Mouse (Mus musculus) forebrain, embryonic 16.5 days (tissue): ENCODE data around the gene B4gat1. TPM values are rescaled to one million over a fixed set of nuclear protein-coding genes. Genes with fewer than 3 reads are reported as not detected.

ENCODE experiments used
- ATAC-seq: fragments of 200-750 bp; cut with Nextera tagmentation; 2 replicates; pipeline ENCODE4 v1.8.0; 2017; ENCODE audit warnings: mild to moderate bottlenecking, moderate library complexity
- H3K27ac ChIP-seq: fragments of 300-500 bp; sonication (generic); 2 replicates; pipeline ENCODE4 v1.5.1; 2014; ENCODE audit warnings: low read length, control low read depth
- H3K27me3 ChIP-seq: fragments of 300-500 bp; sonication (generic); replicated peaks from 2 replicates; pipeline ENCODE4 v1.6.1; 2014; ENCODE audit warnings: low read length; ENCODE audit not compliant: control insufficient read depth, insufficient read depth
- H3K36me3 ChIP-seq: fragments of 300-500 bp; sonication (generic); 2 replicates; pipeline ENCODE4 v1.6.1; 2014; ENCODE audit not compliant: control insufficient read depth, insufficient read depth
- H3K4me1 ChIP-seq: fragments of 300-500 bp; sonication (generic); replicated peaks from 2 replicates; pipeline ENCODE4 v1.6.1; 2014; ENCODE audit warnings: low read length; ENCODE audit not compliant: control insufficient read depth, insufficient read depth
- H3K4me2 ChIP-seq: fragments of 300-500 bp; sonication (generic); 2 replicates; pipeline ENCODE4 v1.6.1; 2014; ENCODE audit warnings: mild to moderate bottlenecking, low read length, control low read depth
- H3K4me3 ChIP-seq: fragments of 300-500 bp; sonication (generic); replicated peaks from 2 replicates; pipeline ENCODE4 v1.5.1; 2014; ENCODE audit warnings: mild to moderate bottlenecking, low read length, control low read depth
- H3K9ac ChIP-seq: fragments of 300-500 bp; sonication (generic); replicated peaks from 2 replicates; pipeline ENCODE4 v1.6.1; 2014; ENCODE audit warnings: low read depth, low read length, control low read depth
- H3K9me3 ChIP-seq: fragments of 300-500 bp; sonication (generic); 2 replicates; pipeline ENCODE4 v1.6.1; 2016; ENCODE audit warnings: low read length; ENCODE audit not compliant: control insufficient read depth
- WGBS: fragments of 180-500 bp; shearing (Covaris S2); extraction: QIAGEN DNeasy Blood & Tissue Kit; methylation state at CpG from one replicate; pipeline ENCODE4 v1.1.7; 2014; 5-methylcytosine and 5-hydroxymethylcytosine counted together
- polyA plus RNA-seq: library from polyadenylated mRNA; unstranded; fragments of >200 nt; fragmentation: Nextera tagmentation; extraction: Ambion mirVana; gene quantifications from 2 replicates; pipeline ENCODE4 v1.2.1, GENCODE M21; 2015

B4gat1 gene
- polyA plus RNA-seq, 1 experiment from 2014 or later, result 62.5 TPM

GRCm38 (mm10) chr19:5041588-5041987 is 3.0 kb downstream of the B4gat1 start:
- H3K4me1 ChIP-seq, result peaks cover 36% of the 10 kb centered on the region
- no peaks in the 10 kb centered on the region for H3K27me3 ChIP-seq
- no peak; the same call in 1 of the 2 replicates for ATAC-seq
- H3K4me3 ChIP-seq, result peak overlapping the region; percentile 84
- 3% methylated on average over 16 of the region's 16 CpGs for WGBS
- 0 out of 2 replicates have a peak, but pooled peaks cover 2% of the 10 kb centered on the region for H3K36me3 ChIP-seq
- peak overlapping the region; percentile 86 for H3K9ac ChIP-seq
- peak overlapping the region; percentile 83 for H3K4me2 ChIP-seq
- H3K9me3 ChIP-seq, result no peaks in the 10 kb centered on the region
- H3K27ac ChIP-seq, result peak overlapping the region; percentile 58

GRCm38 (mm10) chr19:5045531-5045930 is 6.9 kb downstream of the B4gat1 start:
- H3K4me3 ChIP-seq, result no peak overlapping the region
- no peak overlapping the region for H3K9ac ChIP-seq
- peaks cover 21% of the 10 kb centered on the region for H3K4me1 ChIP-seq
- 0 out of 2 replicates have a peak, but pooled peaks cover 7% of the 10 kb centered on the region for H3K36me3 ChIP-seq
- no peaks in the 10 kb centered on the region for H3K9me3 ChIP-seq
- peaks cover 4% of the 10 kb centered on the region; the same call in 1 of the 2 replicates for H3K27me3 ChIP-seq
- ATAC-seq, result no peak
- WGBS, result 79% methylated on average over 4 of the region's 4 CpGs
- no peak overlapping the region for H3K27ac ChIP-seq
- H3K4me2 ChIP-seq, result no peak overlapping the region

GRCm38 (mm10) chr19:5048138-5049056 is 9.8 kb downstream of the B4gat1 start:
- no peak overlapping the region for H3K9ac ChIP-seq
- no peak overlapping the region for H3K27ac ChIP-seq
- no peak overlapping the region for H3K4me2 ChIP-seq
- no peaks in the 10 kb centered on the region for H3K9me3 ChIP-seq
- peaks cover 23% of the 10 kb centered on the region for H3K27me3 ChIP-seq
- no peak overlapping the region for H3K4me3 ChIP-seq
- H3K4me1 ChIP-seq, result peaks cover 4% of the 10 kb centered on the region; the same call in 1 of the 2 replicates
- no peak for ATAC-seq
- 0 out of 2 replicates have a peak, but pooled peaks cover 5% of the 10 kb centered on the region for H3K36me3 ChIP-seq
- 83% methylated on average over 14 of the region's 14 CpGs for WGBS

- Histone ChIP-seq H3K9me3 (no peaks in the 10 kb centered on the region), H3K9ac (no peak overlapping the region), H3K27me3 (peaks cover 23% of the 10 kb centered on the region), H3K4me1 (peaks cover 4% of the 10 kb centered on the region; the same call in 1 of the 2 replicates), H3K4me2 (no peak overlapping the region), H3K4me3 (no peak overlapping the region), H3K27ac (peak overlapping the region; percentile 43; the same call in 1 of the 2 replicates), H3K36me3 (0 out of 2 replicates have a peak, but pooled peaks cover 5% of the 10 kb centered on the region)
- WGBS, result 85% methylated on average over 6 of the region's 6 CpGs
- no peak for ATAC-seq
Measured at GRCm38 (mm10) chr19:5049325-5049724, 10.7 kb downstream of the B4gat1 start.

GRCm38 (mm10) chr19:5050047-5050905 is 11.7 kb downstream of the B4gat1 start, which contains the start of gene Rin1:
Gene Rin1, plus strand, starts transcription at chr19:5050481.
- H3K4me2 ChIP-seq, result no peak within 1 kb of the TSS
- H3K9ac ChIP-seq, result no peak within 1 kb of the TSS

GRCm38 (mm10) chr19:5051031-5051430 is 12.4 kb downstream of the B4gat1 start:
- 0 out of 2 replicates have a peak, but pooled peaks cover 5% of the 10 kb centered on the region for H3K36me3 ChIP-seq
- no peak overlapping the region for H3K4me2 ChIP-seq
- no peak overlapping the region for H3K4me3 ChIP-seq
- ATAC-seq, result peak; percentile 3; the same call in 1 of the 2 replicates
- 9% methylated on average over 17 of the region's 17 CpGs for WGBS
- H3K9ac ChIP-seq, result no peak overlapping the region
- H3K4me1 ChIP-seq, result peaks cover 4% of the 10 kb centered on the region; the same call in 1 of the 2 replicates
- peaks cover 23% of the 10 kb centered on the region for H3K27me3 ChIP-seq
- H3K9me3 ChIP-seq, result no peaks in the 10 kb centered on the region
- no peak overlapping the region for H3K27ac ChIP-seq

More at GRCm38 (mm10) chr19:5050047-5050905, 11.7 kb downstream of the B4gat1 start, which contains the start of gene Rin1:
- H3K9me3 ChIP-seq, result no peaks in the 10 kb centered on the region
- peak; percentile 75 for ATAC-seq
- H3K36me3 ChIP-seq, result 0 out of 2 replicates have a peak, but pooled peaks cover 5% of the 10 kb centered on the region
- peaks cover 4% of the 10 kb centered on the region; the same call in 1 of the 2 replicates for H3K4me1 ChIP-seq
- WGBS, result 19% methylated on average over 14 of the region's 14 CpGs
- H3K4me3 ChIP-seq, result no peak within 1 kb of the TSS
- H3K27me3 ChIP-seq, result peaks cover 23% of the 10 kb centered on the region
- H3K27ac ChIP-seq, result peak within 1 kb of the TSS; percentile 43; the same call in 1 of the 2 replicates

- Histone ChIP-seq H3K4me2 (no peak overlapping the region), H3K36me3 (0 out of 2 replicates have a peak, but pooled peaks cover 5% of the 10 kb centered on the region), H3K4me1 (peaks cover 4% of the 10 kb centered on the region), H3K9me3 (no peaks in the 10 kb centered on the region), H3K9ac (no peak overlapping the region), H3K4me3 (no peak overlapping the region), H3K27me3 (peaks cover 23% of the 10 kb centered on the region), H3K27ac (no peak overlapping the region)
- WGBS, result 41% methylated on average over 3 of the region's 3 CpGs
- ATAC-seq, result no peak
Measured at GRCm38 (mm10) chr19:5051515-5051914, 12.9 kb downstream of the B4gat1 start.

GRCm38 (mm10) chr19:5052166-5052822 is 13.7 kb downstream of the B4gat1 start:
- Histone ChIP-seq H3K9me3 (no peaks in the 10 kb centered on the region), H3K27me3 (peaks cover 23% of the 10 kb centered on the region), H3K9ac (no peak overlapping the region), H3K4me3 (no peak overlapping the region), H3K4me2 (no peak overlapping the region), H3K4me1 (peaks cover 4% of the 10 kb centered on the region), H3K36me3 (0 out of 2 replicates have a peak, but pooled peaks cover 3% of the 10 kb centered on the region), H3K27ac (no peak overlapping the region)
- no peak for ATAC-seq
- 33% methylated on average over 25 of the region's 25 CpGs for WGBS
